Mouse (Mus musculus): ENCODE data around the gene Adamts14. TPM values are rescaled to one million over a fixed set of nuclear protein-coding genes. Genes with fewer than 3 reads are reported as not detected.

Gene Adamts14
- polyA plus RNA-seq, 1 experiment from 2014 or later: 2.0 TPM

DNA sequence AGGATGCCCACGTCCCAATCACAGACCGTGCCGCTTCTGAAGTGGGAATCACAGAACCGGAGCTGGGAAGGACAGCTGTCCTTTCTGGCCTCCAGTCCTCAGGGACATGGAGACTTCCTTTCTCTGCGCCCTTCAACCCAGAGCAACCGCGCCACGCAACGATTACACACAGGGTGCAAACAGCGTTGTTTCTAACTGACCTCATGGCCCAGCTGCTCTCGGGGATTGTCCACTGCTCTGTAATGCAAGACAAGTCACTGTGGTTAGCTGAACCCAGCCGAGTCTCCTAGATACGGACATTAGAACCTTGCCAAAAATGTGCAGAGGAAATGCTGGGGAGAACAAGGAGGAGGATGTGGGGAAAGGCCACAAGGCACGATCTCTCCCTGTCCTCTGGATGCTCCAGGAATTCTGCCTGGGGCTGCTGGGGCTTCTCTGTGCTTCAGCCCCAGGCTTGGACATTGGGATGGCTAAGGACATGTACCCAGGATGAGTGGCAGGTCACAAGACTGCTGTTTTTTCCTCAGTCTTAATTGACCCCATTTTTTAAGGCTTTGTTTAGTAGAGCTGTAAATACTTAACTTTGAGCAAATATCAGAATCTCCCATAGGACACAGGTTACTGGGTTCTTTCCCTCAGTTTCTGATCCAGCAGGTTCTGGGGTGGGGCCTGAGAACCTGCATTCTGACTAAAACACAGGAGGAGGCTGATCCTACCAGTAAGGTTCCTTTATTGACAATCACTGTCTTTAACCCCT is 4.9 kb upstream of the Adamts14 start:
- ATAC-seq (ENCODE audit: low FRiP score, low TSS enrichment): no peak; the same call in 1 of the 2 replicates
- 46% methylated on average over 14 of the region's 14 CpGs for WGBS
- 0 out of 2 replicates have a peak overlapping the region, but pooled peaks have one; percentile 12 for H3K9ac ChIP-seq (replicated peaks; ENCODE audit: low read length)
- H3K4me1 ChIP-seq (ENCODE audit: insufficient read depth, low read length): peaks cover 14% of the 10 kb centered on the region
- no peaks in the 10 kb centered on the region for H3K27me3 ChIP-seq (ENCODE audit: insufficient read depth, low read length)
- no peaks in the 10 kb centered on the region for H3K9me3 ChIP-seq (ENCODE audit: low read length)
- peak overlapping the region; percentile 7; the same call in 1 of the 2 replicates for H3K27ac ChIP-seq (ENCODE audit: low read length)
- H3K36me3 ChIP-seq (ENCODE audit: insufficient read depth, low read length): no peaks in the 10 kb centered on the region
- H3K4me2 ChIP-seq (replicated peaks; ENCODE audit: low read depth, low read length): 0 out of 2 replicates have a peak overlapping the region, but pooled peaks have one; percentile 5
- no peak overlapping the region for H3K4me3 ChIP-seq (ENCODE audit: low read length)

DNA sequence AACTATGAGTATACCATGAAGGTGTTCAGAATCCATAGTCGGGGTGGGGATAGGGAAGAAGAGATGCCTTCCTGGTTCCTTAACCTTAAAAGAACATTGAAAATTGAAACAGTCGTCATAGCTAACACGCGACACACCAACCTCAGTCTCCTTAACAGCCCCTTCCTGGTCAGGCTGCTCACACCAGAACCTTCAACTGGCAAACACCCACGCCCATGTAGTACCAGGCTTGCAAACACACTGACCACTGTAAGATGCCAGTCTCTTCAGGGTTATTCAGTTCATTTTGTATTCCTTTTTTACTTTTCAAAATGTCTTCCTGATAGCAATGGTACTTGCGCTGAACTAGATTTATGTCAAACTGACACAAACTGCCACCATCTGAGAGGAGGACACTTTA is 3.8 kb upstream of the Adamts14 start:
- Histone ChIP-seq H3K4me3 (ENCODE audit: low read length) (no peak overlapping the region), H3K9me3 (ENCODE audit: low read length) (no peaks in the 10 kb centered on the region), H3K9ac (replicated peaks; ENCODE audit: low read length) (no peak overlapping the region), H3K4me1 (ENCODE audit: insufficient read depth, low read length) (peaks cover 24% of the 10 kb centered on the region), H3K27ac (ENCODE audit: low read length) (no peak overlapping the region), H3K4me2 (replicated peaks; ENCODE audit: low read depth, low read length) (no peak overlapping the region), H3K27me3 (ENCODE audit: insufficient read depth, low read length) (no peaks in the 10 kb centered on the region), H3K36me3 (ENCODE audit: insufficient read depth, low read length) (no peaks in the 10 kb centered on the region)
- no peak for ATAC-seq (ENCODE audit: low FRiP score, low TSS enrichment)
- 90% methylated on average over 6 of the region's 6 CpGs for WGBS

DNA sequence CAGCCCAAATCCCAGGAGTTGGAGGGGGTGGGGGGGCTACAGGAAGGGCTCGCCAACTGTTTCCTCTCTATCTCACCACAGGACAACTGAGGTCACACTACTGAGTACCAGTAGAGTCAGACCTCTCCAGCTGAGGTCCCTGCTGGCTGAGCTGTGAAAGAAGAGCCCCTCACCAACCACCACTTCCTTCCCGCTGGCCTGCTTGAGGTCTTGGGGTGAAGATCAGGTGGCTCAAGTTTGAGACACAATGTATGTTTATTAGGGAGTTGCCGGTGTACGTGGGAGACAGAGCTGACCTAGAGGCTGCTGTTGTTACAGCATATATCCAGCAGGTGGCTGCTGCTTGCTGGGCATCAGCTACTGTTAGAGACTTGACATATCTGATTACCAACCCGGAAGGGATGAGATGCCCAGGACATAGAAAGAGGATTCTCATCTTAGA is 2.5 kb upstream of the Adamts14 start:
- WGBS: 2% methylated on average over 5 of the region's 5 CpGs
- Histone ChIP-seq H3K27ac (ENCODE audit: low read length) (no peak overlapping the region), H3K36me3 (ENCODE audit: insufficient read depth, low read length) (no peaks in the 10 kb centered on the region), H3K27me3 (ENCODE audit: insufficient read depth, low read length) (no peaks in the 10 kb centered on the region), H3K9me3 (ENCODE audit: low read length) (no peaks in the 10 kb centered on the region), H3K4me3 (ENCODE audit: low read length) (no peak overlapping the region), H3K4me2 (replicated peaks; ENCODE audit: low read depth, low read length) (no peak overlapping the region), H3K9ac (replicated peaks; ENCODE audit: low read length) (no peak overlapping the region), H3K4me1 (ENCODE audit: insufficient read depth, low read length) (peaks cover 24% of the 10 kb centered on the region)
- peak; percentile 44 for ATAC-seq (ENCODE audit: low FRiP score, low TSS enrichment)

DNA sequence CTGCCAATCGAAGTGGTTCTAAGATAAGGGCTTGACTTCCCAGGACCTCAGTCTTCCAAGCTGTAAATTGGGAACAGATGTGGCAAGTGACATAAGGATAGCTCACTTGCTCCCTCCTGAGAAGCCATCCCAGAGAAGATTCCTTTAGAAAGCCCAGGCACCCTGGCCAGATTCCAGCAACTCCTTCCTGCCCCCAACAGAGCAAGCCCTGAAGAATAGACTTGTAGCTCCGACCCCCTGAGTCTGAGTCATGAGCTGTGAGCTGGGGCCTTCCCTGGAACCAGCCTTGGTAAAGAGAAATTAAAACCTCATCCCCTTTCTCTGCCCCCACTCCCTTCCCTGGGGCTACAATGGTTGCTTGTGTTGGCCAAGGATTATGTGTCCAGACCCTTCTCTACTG is 1.3 kb upstream of the Adamts14 start:
- H3K9ac ChIP-seq (replicated peaks; ENCODE audit: low read length): no peak overlapping the region
- no peaks in the 10 kb centered on the region for H3K27me3 ChIP-seq (ENCODE audit: insufficient read depth, low read length)
- 61% methylated on average over 2 of the region's 2 CpGs for WGBS
- H3K4me3 ChIP-seq (ENCODE audit: low read length): no peak overlapping the region
- ATAC-seq (ENCODE audit: low FRiP score, low TSS enrichment): no peak
- H3K27ac ChIP-seq (ENCODE audit: low read length): no peak overlapping the region
- peaks cover 24% of the 10 kb centered on the region for H3K4me1 ChIP-seq (ENCODE audit: insufficient read depth, low read length)
- H3K9me3 ChIP-seq (ENCODE audit: low read length): no peaks in the 10 kb centered on the region
- H3K4me2 ChIP-seq (replicated peaks; ENCODE audit: low read depth, low read length): no peak overlapping the region
- no peaks in the 10 kb centered on the region for H3K36me3 ChIP-seq (ENCODE audit: insufficient read depth, low read length)

DNA sequence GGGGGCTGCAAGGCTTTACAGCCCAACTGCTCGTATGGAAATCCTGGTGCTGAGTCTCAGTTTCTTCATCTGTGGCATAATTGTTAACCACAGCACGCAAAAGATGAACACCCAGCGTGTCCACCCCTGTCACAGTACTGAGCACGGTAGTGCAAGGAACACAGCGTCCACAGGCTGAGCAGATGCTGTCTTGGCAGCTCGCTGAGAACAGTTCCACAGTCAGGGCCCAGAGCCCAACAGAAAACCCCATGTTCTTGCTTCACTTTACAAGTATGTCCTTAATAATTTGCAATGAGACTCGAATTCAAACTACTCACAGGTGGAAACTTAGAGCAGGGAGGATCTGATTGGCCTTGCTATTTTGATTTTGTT is 592 bp upstream of the Adamts14 start:
- H3K4me1 ChIP-seq (ENCODE audit: insufficient read depth, low read length): peaks cover 24% of the 10 kb centered on the region
- H3K27ac ChIP-seq (ENCODE audit: low read length): no peak overlapping the region
- WGBS: 52% methylated on average over 7 of the region's 7 CpGs
- H3K4me2 ChIP-seq (replicated peaks; ENCODE audit: low read depth, low read length): peak overlapping the region; percentile 96
- peak overlapping the region; percentile 75 for H3K9ac ChIP-seq (replicated peaks; ENCODE audit: low read length)
- H3K9me3 ChIP-seq (ENCODE audit: low read length): no peaks in the 10 kb centered on the region
- H3K4me3 ChIP-seq (ENCODE audit: low read length): peak overlapping the region; percentile 63
- ATAC-seq (ENCODE audit: low FRiP score, low TSS enrichment): no peak
- H3K27me3 ChIP-seq (ENCODE audit: insufficient read depth, low read length): no peaks in the 10 kb centered on the region
- H3K36me3 ChIP-seq (ENCODE audit: insufficient read depth, low read length): no peaks in the 10 kb centered on the region

DNA sequence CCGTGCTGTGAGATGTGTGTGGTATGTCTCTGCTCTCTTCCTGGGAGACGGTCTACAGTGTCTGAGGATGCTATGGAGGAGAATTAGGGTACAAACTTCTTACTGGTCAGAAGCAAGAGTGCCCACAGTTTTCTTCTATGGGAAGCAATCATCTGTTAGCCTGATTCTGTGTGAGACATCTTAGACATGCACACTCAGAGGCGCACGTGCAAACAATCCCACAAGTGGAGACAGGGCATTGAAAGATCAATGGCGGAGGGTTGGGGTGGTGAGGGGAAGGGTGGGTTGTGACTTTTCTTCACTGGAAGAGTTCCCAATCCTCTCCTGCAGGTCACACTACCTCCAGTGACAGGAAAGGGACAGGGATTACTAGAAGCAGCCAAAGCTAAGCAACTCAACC is 607 bp downstream of the Adamts14 start:
- ATAC-seq (ENCODE audit: low FRiP score, low TSS enrichment): no peak; the same call in 1 of the 2 replicates
- no peaks in the 10 kb centered on the region for H3K27me3 ChIP-seq (ENCODE audit: insufficient read depth, low read length)
- 0 out of 2 replicates have a peak overlapping the region, but pooled peaks have one; percentile 40 for H3K27ac ChIP-seq (ENCODE audit: low read length)
- H3K36me3 ChIP-seq (ENCODE audit: insufficient read depth, low read length): no peaks in the 10 kb centered on the region
- peak overlapping the region; percentile 75 for H3K9ac ChIP-seq (replicated peaks; ENCODE audit: low read length)
- H3K4me1 ChIP-seq (ENCODE audit: insufficient read depth, low read length): peaks cover 18% of the 10 kb centered on the region
- no peaks in the 10 kb centered on the region for H3K9me3 ChIP-seq (ENCODE audit: low read length)
- WGBS: 38% methylated on average over 5 of the region's 5 CpGs
- peak overlapping the region; percentile 96 for H3K4me2 ChIP-seq (replicated peaks; ENCODE audit: low read depth, low read length)
- H3K4me3 ChIP-seq (ENCODE audit: low read length): peak overlapping the region; percentile 63

DNA sequence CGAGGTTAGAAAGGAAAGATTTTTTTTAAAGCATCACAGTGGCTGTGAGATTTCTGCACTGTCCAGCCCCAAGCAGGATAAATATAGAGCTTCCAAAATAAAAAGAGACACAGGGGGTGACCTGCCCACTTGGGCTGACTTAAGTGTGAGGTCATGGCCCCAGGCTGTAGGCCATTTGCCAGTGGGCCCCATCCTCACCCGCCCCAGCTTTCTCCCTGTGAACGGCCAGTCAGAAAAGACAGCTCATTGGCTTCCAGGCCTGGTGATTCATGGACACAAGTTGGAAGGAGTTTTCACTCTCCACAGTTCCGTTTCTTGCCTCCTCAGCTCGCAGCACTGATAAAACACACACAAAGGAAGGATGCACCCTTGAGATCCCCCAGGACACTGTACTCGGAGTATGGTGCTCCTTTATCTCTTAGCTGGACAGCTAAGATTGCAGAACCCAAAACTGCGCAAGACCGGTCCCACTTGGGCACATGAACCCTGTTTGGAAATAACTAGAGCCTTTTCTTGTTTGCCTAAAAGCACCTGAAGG is 1.1 kb downstream of the Adamts14 start:
- Histone ChIP-seq H3K4me2 (replicated peaks; ENCODE audit: low read depth, low read length) (peak overlapping the region; percentile 96), H3K9ac (replicated peaks; ENCODE audit: low read length) (no peak overlapping the region), H3K27ac (ENCODE audit: low read length) (no peak overlapping the region), H3K4me1 (ENCODE audit: insufficient read depth, low read length) (peaks cover 18% of the 10 kb centered on the region), H3K36me3 (ENCODE audit: insufficient read depth, low read length) (no peaks in the 10 kb centered on the region), H3K4me3 (ENCODE audit: low read length) (no peak overlapping the region; the same call in 1 of the 2 replicates), H3K27me3 (ENCODE audit: insufficient read depth, low read length) (no peaks in the 10 kb centered on the region), H3K9me3 (ENCODE audit: low read length) (no peaks in the 10 kb centered on the region)
- 42% methylated on average over 8 of the region's 8 CpGs for WGBS
- no peak for ATAC-seq (ENCODE audit: low FRiP score, low TSS enrichment)

DNA sequence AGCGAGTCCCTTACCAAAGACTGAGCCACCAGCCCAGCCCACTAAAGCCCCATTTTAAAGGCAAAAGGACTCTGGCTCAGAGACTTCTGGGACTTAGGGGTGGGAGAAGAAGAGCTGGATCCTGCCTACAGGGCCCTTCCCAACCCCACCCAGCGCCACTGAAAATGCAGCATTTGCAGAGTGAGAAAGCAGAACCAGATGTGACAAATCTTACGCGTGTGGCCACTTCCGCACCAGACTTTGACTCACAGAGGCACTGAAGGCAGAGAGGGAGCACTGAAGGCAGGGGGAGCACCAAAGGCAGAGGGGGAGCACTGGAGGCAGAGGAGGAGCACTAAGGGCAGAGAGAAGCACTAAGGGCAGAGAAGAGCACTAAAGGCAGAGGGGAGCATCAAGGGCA is 5.9 kb downstream of the Adamts14 start:
- H3K4me1 ChIP-seq (ENCODE audit: insufficient read depth, low read length): peaks cover 4% of the 10 kb centered on the region; the same call in 1 of the 2 replicates
- 84% methylated on average over 5 of the region's 5 CpGs for WGBS
- no peak overlapping the region for H3K4me3 ChIP-seq (ENCODE audit: low read length)
- H3K36me3 ChIP-seq (ENCODE audit: insufficient read depth, low read length): no peaks in the 10 kb centered on the region
- H3K27ac ChIP-seq (ENCODE audit: low read length): no peak overlapping the region
- no peaks in the 10 kb centered on the region for H3K27me3 ChIP-seq (ENCODE audit: insufficient read depth, low read length)
- H3K4me2 ChIP-seq (replicated peaks; ENCODE audit: low read depth, low read length): no peak overlapping the region
- no peaks in the 10 kb centered on the region for H3K9me3 ChIP-seq (ENCODE audit: low read length)
- H3K9ac ChIP-seq (replicated peaks; ENCODE audit: low read length): no peak overlapping the region
- no peak for ATAC-seq (ENCODE audit: low FRiP score, low TSS enrichment)

DNA sequence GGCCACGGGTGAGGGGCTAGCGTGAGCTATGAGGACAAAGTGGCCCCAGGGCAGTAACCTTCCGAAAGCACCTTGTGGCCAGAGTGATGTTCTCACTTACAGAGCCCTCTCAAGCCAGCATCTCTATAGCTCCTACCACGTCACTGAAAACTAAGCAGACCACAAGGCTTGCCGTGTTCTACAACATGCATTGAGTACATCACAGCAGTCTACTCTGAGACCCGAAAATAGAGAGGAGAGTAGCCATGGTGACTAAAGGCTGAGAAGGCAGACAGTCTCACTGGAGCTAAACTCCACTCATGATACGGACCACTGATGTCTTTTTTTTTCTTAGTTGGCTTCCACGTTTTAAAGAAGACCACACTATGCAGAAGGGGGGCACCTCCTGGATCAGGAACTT is 9.6 kb downstream of the Adamts14 start:
- H3K27ac ChIP-seq (ENCODE audit: low read length): no peak overlapping the region

More for the DNA sequence above, 9.6 kb downstream of the Adamts14 start:
- Histone ChIP-seq H3K4me3 (ENCODE audit: low read length) (no peak overlapping the region), H3K4me1 (ENCODE audit: insufficient read depth, low read length) (no peaks in the 10 kb centered on the region), H3K9me3 (ENCODE audit: low read length) (no peaks in the 10 kb centered on the region), H3K9ac (replicated peaks; ENCODE audit: low read length) (no peak overlapping the region), H3K36me3 (ENCODE audit: insufficient read depth, low read length) (no peaks in the 10 kb centered on the region), H3K27me3 (ENCODE audit: insufficient read depth, low read length) (no peaks in the 10 kb centered on the region), H3K4me2 (replicated peaks; ENCODE audit: low read depth, low read length) (no peak overlapping the region)
- ATAC-seq (ENCODE audit: low FRiP score, low TSS enrichment): no peak
- 77% methylated on average over 8 of the region's 8 CpGs for WGBS
